Mouse (Mus musculus): ENCODE data around the gene Wipi1. TPM values are rescaled to one million over a fixed set of nuclear protein-coding genes. Genes with fewer than 3 reads are reported as not detected.

Wipi1 gene
- polyA plus RNA-seq, 1 experiment from 2014 or later: 31.7 TPM

- Histone ChIP-seq H3K27me3 (replicated peaks) (no peaks in the 10 kb centered on the region), H3K4me2 (no peak overlapping the region), H3K9me3 (replicated peaks) (no peaks in the 10 kb centered on the region), H3K27ac (no peak overlapping the region), H3K36me3 (peaks cover 22% of the 10 kb centered on the region), H3K4me3 (no peak overlapping the region), H3K4me1 (peaks cover 11% of the 10 kb centered on the region), H3K9ac (no peak overlapping the region)
- ATAC-seq: no peak
- 81% methylated on average over 12 of the region's 12 CpGs for WGBS (ENCODE audit: insufficient replicate concordance)
Measured at GRCm38 (mm10) chr11:109569007-109569618, 42.7 kb downstream of the Wipi1 start.

GRCm38 (mm10) chr11:109564466-109565214 is 47.1 kb downstream of the Wipi1 start:
- H3K4me3 ChIP-seq: no peak overlapping the region
- H3K9me3 ChIP-seq (replicated peaks): no peaks in the 10 kb centered on the region
- no peaks in the 10 kb centered on the region for H3K36me3 ChIP-seq
- no peak overlapping the region for H3K4me2 ChIP-seq
- H3K4me1 ChIP-seq: peaks cover 38% of the 10 kb centered on the region
- H3K27me3 ChIP-seq (replicated peaks): no peaks in the 10 kb centered on the region
- H3K9ac ChIP-seq: no peak overlapping the region
- no peak overlapping the region for H3K27ac ChIP-seq
- WGBS (ENCODE audit: insufficient replicate concordance): 79% methylated on average over 15 of the region's 15 CpGs
- no peak for ATAC-seq

DNA sequence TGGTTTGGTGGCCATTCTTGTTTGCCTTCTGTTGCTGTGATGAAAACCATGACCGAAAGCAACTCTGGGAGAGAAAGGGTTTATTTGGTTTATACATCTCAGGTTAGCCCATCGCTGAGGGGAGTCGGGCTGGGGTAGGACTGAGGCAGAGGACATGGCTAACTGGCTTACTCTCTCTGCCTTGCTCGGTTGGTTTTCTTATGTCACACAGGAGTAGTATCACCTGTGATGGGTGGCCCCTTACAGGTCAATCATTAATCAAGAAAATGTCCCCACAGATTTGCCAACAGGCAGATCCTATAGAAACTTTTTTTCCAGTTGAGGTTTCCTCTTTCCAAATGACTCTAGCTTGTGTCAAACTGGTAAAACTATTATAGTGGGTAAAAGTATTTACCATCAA is 48.1 kb downstream of the Wipi1 start:
- ATAC-seq: no peak
- H3K27me3 ChIP-seq (replicated peaks): no peaks in the 10 kb centered on the region
- H3K4me1 ChIP-seq: peaks cover 47% of the 10 kb centered on the region
- no peak overlapping the region for H3K4me2 ChIP-seq
- H3K9me3 ChIP-seq (replicated peaks): no peaks in the 10 kb centered on the region
- no peak overlapping the region for H3K4me3 ChIP-seq
- no peaks in the 10 kb centered on the region for H3K36me3 ChIP-seq
- no peak overlapping the region for H3K27ac ChIP-seq
- H3K9ac ChIP-seq: no peak overlapping the region
- WGBS (ENCODE audit: insufficient replicate concordance): 75% methylated on average over 4 of the region's 4 CpGs

DNA sequence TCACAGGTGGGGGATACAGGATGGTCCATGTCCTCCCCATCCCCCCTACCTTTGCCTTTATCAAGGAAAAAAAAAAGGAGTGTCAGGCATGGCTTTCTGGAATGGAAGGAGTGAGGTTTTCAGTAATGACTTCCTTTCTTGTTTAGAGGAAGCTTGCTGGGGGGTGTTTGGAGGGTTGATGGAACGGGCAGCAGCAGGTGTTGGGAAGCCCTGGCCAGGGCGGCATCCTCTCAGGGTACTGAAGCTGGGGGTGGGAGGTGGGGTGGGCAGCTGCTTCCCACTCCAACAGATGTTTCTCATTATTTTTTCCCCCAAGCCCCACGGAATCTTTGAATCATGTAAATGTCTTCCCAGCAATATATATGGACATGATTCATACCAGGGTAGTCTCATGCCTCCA is 50.3 kb downstream of the Wipi1 start:
- H3K4me2 ChIP-seq: no peak overlapping the region
- WGBS (ENCODE audit: insufficient replicate concordance): 80% methylated on average over 3 of the region's 3 CpGs
- no peaks in the 10 kb centered on the region for H3K36me3 ChIP-seq
- ATAC-seq: no peak
- H3K27ac ChIP-seq: peak overlapping the region; percentile 63
- H3K9ac ChIP-seq: no peak overlapping the region
- peaks cover 69% of the 10 kb centered on the region for H3K4me1 ChIP-seq
- no peaks in the 10 kb centered on the region for H3K9me3 ChIP-seq (replicated peaks)
- no peaks in the 10 kb centered on the region for H3K27me3 ChIP-seq (replicated peaks)
- no peak overlapping the region for H3K4me3 ChIP-seq

- H3K27ac ChIP-seq: peak overlapping the region; percentile 70
- 11% methylated on average over 9 of the region's 9 CpGs for WGBS (ENCODE audit: insufficient replicate concordance)
- no peaks in the 10 kb centered on the region for H3K9me3 ChIP-seq (replicated peaks)
- H3K27me3 ChIP-seq (replicated peaks): no peaks in the 10 kb centered on the region
- H3K4me1 ChIP-seq: peaks cover 75% of the 10 kb centered on the region
- H3K4me2 ChIP-seq: peak overlapping the region; percentile 15; the same call in 1 of the 2 replicates
- no peak overlapping the region for H3K4me3 ChIP-seq
- H3K36me3 ChIP-seq: no peaks in the 10 kb centered on the region
- no peak overlapping the region for H3K9ac ChIP-seq
- ATAC-seq: peak; percentile 28
Measured at GRCm38 (mm10) chr11:109560793-109561257, 50.9 kb downstream of the Wipi1 start.

DNA sequence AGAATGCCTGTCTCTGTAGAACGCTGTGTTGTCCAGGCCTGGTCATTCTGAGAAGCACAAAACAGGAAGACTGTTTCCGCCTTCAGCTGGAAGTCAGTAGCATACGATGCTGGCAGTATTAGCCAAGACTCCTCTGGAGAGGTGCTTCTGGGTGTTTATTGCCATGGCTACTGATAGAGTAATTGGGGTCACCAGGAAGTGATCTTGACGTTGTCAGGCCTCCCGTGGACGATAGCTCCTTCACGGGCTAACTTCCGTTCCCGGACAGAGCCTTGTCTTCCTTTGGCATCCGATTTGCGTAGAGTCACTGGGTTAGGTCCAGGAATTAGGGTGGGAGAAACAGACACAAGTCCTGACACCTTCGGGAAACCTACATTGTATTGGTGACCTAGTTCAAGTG is 52.5 kb downstream of the Wipi1 start:
- Histone ChIP-seq H3K4me3 (no peak overlapping the region), H3K9me3 (replicated peaks) (no peaks in the 10 kb centered on the region), H3K27me3 (replicated peaks) (no peaks in the 10 kb centered on the region), H3K4me1 (peaks cover 81% of the 10 kb centered on the region), H3K4me2 (0 out of 2 replicates have a peak overlapping the region, but pooled peaks have one; percentile 13), H3K27ac (peak overlapping the region; percentile 98), H3K36me3 (no peaks in the 10 kb centered on the region), H3K9ac (no peak overlapping the region)
- ATAC-seq: no peak
- 84% methylated on average over 12 of the region's 12 CpGs for WGBS (ENCODE audit: insufficient replicate concordance)

- peak; percentile 88 for ATAC-seq
- WGBS (ENCODE audit: insufficient replicate concordance): 12% methylated on average over 11 of the region's 11 CpGs
- Histone ChIP-seq H3K36me3 (no peaks in the 10 kb centered on the region), H3K9ac (peak overlapping the region; percentile 57), H3K4me2 (peak overlapping the region; percentile 56), H3K27me3 (replicated peaks) (no peaks in the 10 kb centered on the region), H3K4me3 (0 out of 2 replicates have a peak overlapping the region, but pooled peaks have one; percentile 11), H3K9me3 (replicated peaks) (no peaks in the 10 kb centered on the region), H3K27ac (peak overlapping the region; percentile 98), H3K4me1 (peaks cover 92% of the 10 kb centered on the region)
Measured at GRCm38 (mm10) chr11:109557419-109557818, 54.3 kb downstream of the Wipi1 start.

GRCm38 (mm10) chr11:109556130-109556529 is 55.6 kb downstream of the Wipi1 start:
- H3K27ac ChIP-seq: peak overlapping the region; percentile 98
- peak; percentile 64 for ATAC-seq
- 36% methylated on average over 6 of the region's 6 CpGs for WGBS (ENCODE audit: insufficient replicate concordance)
- H3K36me3 ChIP-seq: no peaks in the 10 kb centered on the region
- H3K9me3 ChIP-seq (replicated peaks): no peaks in the 10 kb centered on the region
- H3K4me1 ChIP-seq: peaks cover 98% of the 10 kb centered on the region
- peak overlapping the region; percentile 63 for H3K9ac ChIP-seq
- peak overlapping the region; percentile 56; the same call in 1 of the 2 replicates for H3K4me2 ChIP-seq
- H3K27me3 ChIP-seq (replicated peaks): no peaks in the 10 kb centered on the region
- H3K4me3 ChIP-seq: no peak overlapping the region

GRCm38 (mm10) chr11:109554443-109554842 is 57.3 kb downstream of the Wipi1 start:
- 39% methylated on average over 3 of the region's 3 CpGs for WGBS (ENCODE audit: insufficient replicate concordance)
- no peak for ATAC-seq
- peak overlapping the region; percentile 40 for H3K9ac ChIP-seq
- H3K4me3 ChIP-seq: no peak overlapping the region
- H3K36me3 ChIP-seq: no peaks in the 10 kb centered on the region
- H3K4me1 ChIP-seq: peaks cover 99% of the 10 kb centered on the region
- no peaks in the 10 kb centered on the region for H3K27me3 ChIP-seq (replicated peaks)
- H3K4me2 ChIP-seq: no peak overlapping the region
- H3K9me3 ChIP-seq (replicated peaks): no peaks in the 10 kb centered on the region
- peak overlapping the region; percentile 98 for H3K27ac ChIP-seq

DNA sequence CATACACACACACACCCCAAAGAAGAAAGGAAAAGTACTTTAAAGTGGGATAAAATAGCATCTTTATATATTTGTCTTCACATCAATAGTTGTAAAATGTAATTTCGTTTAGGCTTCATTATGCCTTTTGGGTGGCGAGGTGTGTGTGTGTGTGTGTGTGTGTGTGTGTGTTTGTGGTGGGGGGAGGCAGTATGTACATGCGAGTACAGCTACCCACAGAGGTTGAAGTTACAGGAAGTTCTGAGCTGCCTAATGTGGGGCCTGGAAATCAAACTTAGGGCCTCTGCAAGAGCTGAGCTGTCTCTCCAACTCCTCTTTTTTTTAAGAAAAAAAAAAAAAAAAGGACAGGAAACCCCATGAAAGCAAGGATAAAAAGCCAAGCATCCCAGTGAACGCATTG is 57.8 kb downstream of the Wipi1 start:
- 64% methylated on average over 4 of the region's 4 CpGs for whole genome bisulfite sequencing (ENCODE audit: insufficient replicate concordance)
- peaks cover 99% of the 10 kb centered on the region for H3K4me1 ChIP-seq
- no peaks in the 10 kb centered on the region for H3K36me3 ChIP-seq
- H3K9ac ChIP-seq: peak overlapping the region; percentile 40; the same call in 1 of the 2 replicates
- ATAC-seq: no peak
- no peak overlapping the region for H3K4me3 ChIP-seq
- no peaks in the 10 kb centered on the region for H3K27me3 ChIP-seq (replicated peaks)
- H3K27ac ChIP-seq: peak overlapping the region; percentile 98
- no peaks in the 10 kb centered on the region for H3K9me3 ChIP-seq (replicated peaks)
- no peak overlapping the region for H3K4me2 ChIP-seq

GRCm38 (mm10) chr11:109549599-109550290 is 62.0 kb downstream of the Wipi1 start:
- ATAC-seq: peak; percentile 95
- no peaks in the 10 kb centered on the region for H3K9me3 ChIP-seq (replicated peaks)
- H3K4me3 ChIP-seq: 0 out of 2 replicates have a peak overlapping the region, but pooled peaks have one; percentile 18
- peak overlapping the region; percentile 98 for H3K27ac ChIP-seq
- peak overlapping the region; percentile 55 for H3K4me2 ChIP-seq
- peak overlapping the region; percentile 60 for H3K9ac ChIP-seq
- H3K36me3 ChIP-seq: no peaks in the 10 kb centered on the region
- peaks cover 95% of the 10 kb centered on the region for H3K4me1 ChIP-seq
- H3K27me3 ChIP-seq (replicated peaks): no peaks in the 10 kb centered on the region
- WGBS (ENCODE audit: insufficient replicate concordance): 9% methylated on average over 5 of the region's 5 CpGs

DNA sequence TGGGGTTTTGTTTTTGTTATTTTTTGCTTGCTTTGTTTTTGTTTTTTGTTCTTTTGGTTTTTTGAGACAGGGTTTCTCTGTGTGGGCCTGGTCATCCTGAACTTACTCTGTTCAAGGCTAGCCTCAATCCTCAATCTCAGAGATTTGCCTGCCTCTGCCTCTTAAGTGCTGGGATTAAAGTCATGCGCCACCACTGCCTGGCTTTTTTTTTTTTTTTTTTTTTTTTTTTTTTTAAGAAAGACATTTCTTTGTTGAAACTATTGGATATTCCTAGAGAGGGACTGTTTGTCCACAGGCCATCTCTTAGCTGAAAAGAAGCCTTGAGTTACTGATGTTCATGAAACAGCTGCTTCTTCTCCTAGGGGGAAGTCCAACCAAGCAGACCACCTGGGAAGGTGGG is 64.1 kb downstream of the Wipi1 start:
- no peaks in the 10 kb centered on the region for H3K27me3 ChIP-seq (replicated peaks)
- no peak for ATAC-seq
- no peaks in the 10 kb centered on the region for H3K9me3 ChIP-seq (replicated peaks)
- peaks cover 91% of the 10 kb centered on the region for H3K4me1 ChIP-seq
- H3K4me2 ChIP-seq: no peak overlapping the region
- no peaks in the 10 kb centered on the region for H3K36me3 ChIP-seq
- H3K4me3 ChIP-seq: no peak overlapping the region
- 81% methylated on average over 1 of the region's 1 CpGs for WGBS (ENCODE audit: insufficient replicate concordance)
- peak overlapping the region; percentile 98 for H3K27ac ChIP-seq
- no peak overlapping the region for H3K9ac ChIP-seq
